Mouse (Mus musculus) heart, postnatal 25 days (tissue): ENCODE results near the gene Aig1. TPM values are rescaled to one million over a fixed set of nuclear protein-coding genes. Genes with fewer than 3 reads are reported as not detected.

ENCODE experiments used
- DNase-seq: peaks from one replicate; pipeline ENCODE4 v3.0.0; 2022; ENCODE audit warnings: low spot score
- intact Hi-C: fragments of 180-260 bp; cut with DNase I; formaldehyde crosslinking; loops from one replicate; pipeline ENCODE4 v1.15.1; 2025
- total RNA-seq, 2 experiments: library from RNA; stranded (reverse); gene quantifications; 2 replicates each; pipeline ENCODE4 v1.2.3; 2021

The Aig1 gene
- total RNA-seq, 2 experiments from 2014 or later, result 56.0 to 57.4 TPM

DNA sequence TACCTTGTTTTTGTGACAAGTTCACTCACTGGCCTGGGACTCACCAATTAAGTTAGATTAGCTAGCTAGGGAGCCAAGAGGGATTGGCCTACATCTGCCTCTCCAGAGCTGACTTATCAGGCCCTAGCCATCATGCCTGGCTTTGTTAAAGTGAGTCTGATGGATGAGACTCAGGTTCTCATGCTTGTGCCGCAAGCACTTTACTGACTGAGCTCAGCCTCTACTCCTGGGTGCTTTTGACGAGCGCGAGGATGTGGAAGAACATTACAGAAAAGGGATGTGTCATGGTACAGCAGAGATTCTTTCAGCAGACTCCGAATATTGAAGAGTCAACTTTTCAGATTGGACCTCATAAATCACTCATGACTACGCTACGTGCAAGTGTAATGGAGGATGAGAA is 12.8 kb downstream of the Aig1 start:
- intact Hi-C loops, result no loop called here
- no peak for DNase-seq

DNA sequence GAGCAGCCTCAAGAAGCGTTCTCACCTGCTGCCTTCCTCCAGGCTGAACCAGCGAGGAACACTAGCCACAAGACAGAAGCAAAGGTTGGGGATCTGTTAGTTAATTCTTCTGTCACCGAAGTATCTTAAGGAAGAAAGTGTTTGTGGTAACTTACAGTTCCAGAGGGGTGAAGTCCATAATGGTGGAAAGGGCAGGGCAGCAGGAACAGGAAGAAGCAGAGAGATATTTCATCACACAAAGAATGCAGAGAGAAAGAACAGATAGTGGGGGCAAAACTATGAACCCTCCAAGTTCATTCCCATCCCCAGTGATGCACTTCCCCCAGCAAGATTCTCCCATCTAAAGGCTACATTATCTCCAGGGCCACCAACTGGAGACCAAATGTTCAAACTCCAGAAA is 13.7 kb downstream of the Aig1 start:
- no peak for DNase-seq
- intact Hi-C loops, result no loop called here

DNA sequence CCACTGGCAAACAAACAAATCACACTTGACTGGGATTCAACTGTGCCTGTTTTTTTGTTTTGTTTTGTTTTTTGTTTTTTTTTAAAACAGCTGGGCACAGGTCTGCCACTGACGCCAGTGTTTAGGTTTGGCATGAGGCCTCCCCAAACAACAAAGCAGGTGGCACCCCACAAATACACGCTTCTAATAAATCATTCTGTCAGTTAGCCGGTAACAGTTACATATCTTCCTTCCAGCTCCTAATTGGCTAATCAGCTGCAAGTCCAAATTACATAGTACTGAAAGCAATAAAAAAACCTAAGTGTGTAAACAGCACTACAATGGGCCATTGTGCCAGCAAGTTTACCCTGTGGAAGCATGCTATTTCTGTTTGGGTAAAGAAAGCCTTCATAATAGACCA is 18.7 kb downstream of the Aig1 start:
- DNase-seq, result no peak
- intact Hi-C loops, result no loop called here

DNA sequence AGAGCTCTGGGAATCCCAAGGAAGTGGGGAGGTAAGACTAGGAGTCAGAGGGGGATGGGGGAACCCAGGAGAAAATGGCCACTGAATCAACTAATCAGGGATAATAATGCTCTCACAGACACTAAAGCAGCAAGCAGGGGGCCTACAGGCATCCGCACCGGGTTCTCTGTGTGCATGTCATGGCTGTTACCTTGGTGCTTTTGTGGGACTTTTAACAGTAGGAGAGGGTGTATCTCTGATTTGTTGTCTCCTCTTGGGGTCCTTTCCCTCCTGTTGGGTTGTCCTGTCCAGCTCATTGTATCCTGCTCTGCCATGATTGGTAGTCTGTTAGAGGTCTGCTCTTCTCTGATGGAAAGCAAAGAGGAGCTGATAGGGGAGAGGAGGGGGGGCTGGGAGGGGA is 19.6 kb downstream of the Aig1 start:
- DNase-seq, result no peak
- intact Hi-C loops, result no loop called here

DNA sequence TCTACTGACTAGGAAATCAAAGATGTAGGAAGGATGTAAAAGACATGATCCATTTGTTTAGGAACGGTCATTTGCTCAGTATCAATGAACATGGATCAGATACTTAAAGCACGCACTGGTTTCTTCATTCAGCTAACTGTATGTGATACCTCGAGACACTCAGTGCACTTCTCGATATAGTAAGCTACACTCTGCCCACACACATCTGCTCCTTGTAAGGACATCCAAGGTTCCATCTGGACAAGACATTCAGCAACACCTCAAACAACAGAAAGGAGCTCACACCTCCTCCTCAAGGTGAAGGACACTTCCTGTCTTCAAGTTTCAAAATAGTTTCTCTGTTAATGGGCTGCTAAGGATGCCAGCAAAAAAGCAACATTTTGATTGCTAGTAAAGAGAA is 23.9 kb downstream of the Aig1 start:
- no peak for DNase-seq
- intact Hi-C loops, result no loop called here

DNA sequence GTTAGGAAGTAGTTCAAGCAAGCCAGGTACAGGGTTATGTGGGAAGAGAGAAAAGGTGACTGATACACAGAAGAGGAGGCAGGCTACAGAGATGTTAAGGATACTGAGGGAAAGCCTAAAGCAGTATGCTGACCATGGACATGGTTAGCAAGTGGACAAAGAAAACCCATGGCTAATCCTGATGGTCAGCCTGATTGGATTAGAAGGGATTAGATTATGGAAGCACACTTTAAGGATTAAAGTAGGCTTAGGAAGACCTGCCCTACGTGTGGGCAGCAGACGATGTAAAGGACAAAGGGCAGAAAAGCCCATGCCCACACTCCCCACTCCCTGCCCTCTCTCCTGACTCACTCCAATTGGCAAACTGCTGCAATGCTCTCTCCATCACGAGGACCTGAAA is 25.0 kb downstream of the Aig1 start:
- DNase-seq, result no peak
- intact Hi-C loops, result no loop called here

DNA sequence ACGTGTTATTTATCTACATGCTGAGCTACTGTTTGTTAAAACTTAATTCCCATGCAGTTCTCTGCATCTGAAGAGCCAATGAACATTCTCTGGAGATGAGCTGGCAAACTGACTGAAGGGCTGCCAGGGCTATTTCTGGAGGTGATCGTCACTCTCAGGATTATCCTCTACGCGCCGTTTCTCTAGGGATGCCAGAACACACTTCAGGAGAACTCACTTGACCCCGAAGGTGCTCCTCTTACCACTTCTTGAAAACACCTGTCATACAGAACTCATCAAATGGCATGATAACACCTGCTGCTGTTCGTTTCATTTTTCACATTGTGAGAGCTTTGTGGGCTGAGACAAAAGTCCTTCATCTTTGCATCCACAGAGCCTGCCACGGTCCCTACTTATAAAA is 25.9 kb downstream of the Aig1 start:
- intact Hi-C loops, result no loop called here
- no peak for DNase-seq

DNA sequence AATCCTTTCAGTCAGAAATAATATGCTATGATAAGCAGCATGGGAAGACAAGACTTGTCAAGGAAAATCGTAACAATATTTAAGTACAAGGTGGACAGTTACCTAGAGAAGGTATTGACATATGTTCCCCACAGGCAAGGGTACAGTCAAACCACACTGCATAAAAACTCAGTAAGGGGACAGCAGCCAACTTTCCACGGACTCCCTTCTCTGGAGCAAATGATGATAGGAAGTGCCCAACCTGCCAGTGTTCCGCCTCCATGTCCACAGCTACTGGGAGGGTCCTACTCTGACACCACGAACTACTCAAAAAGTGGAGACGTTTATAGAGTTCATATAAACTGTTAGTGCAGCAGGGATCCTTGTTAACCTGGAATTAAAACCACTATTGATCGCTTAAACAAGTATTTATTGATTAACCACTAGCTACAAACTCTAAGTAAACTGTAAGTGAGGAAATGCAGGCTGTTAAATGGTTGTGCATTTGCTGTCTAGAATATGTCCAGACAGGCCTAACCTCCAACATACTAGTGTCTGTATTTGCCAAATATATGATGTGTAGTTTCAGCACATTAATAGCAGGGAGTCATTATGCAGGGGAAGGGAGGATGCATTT is 30.2 kb downstream of the Aig1 start:
- intact Hi-C loops, result no loop called here
- DNase-seq, result no peak

DNA sequence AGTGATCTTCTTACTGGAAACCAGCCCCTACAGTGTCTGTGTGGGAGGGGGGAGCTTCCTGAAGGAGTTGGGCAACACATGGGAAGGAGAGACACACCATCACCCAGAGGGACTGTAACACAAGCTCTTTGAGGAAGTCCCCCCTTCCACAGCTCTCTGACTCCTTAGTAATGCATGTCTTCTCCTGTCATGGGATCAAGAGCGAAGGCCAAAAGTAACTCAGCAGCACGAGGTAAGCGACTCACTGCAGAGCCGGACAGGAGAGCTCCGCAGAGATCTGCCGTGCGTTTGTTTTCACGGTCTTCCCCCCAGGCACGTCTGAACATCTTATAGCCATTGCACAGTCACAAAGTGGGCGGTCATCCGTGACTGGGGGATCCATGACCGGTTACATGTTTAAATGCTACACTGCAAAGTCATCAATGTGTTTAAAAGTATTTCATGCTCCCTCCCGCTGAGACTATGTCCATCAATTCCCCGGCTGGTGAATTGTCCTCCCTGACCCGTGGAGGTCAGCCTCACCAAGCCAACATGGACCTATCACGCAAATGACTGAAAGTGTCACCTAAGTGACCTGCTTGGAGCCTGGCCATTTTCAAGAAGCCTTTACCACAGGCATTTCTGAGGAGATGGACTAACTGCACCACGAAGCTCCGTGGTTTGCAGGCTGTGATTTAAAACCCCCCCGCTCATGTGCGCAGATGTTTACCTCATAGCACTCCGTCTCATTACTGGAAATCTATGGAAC is 30.9 kb downstream of the Aig1 start:
- intact Hi-C loops, result no loop called here
- DNase-seq, result no peak

DNA sequence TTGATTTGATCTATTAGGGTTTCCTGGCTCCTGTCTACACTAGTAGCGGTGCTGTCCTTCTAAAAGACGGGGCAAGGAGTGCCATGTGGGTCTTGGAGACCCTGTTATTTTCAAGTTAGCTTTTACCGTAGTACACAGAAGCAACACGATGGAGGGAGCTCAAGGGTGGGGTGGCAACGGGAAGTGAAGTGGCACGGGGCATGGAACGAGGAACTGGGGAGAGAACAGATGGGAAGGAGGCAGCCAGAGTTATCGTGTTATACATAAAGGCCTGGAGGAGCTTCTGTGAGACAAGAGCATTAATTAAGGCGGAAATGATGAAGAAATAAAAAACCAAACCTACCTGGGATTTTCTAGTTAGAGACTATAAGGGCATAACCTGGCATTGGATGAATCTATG is 31.8 kb downstream of the Aig1 start:
- intact Hi-C loops, result no loop called here
- no peak for DNase-seq

DNA sequence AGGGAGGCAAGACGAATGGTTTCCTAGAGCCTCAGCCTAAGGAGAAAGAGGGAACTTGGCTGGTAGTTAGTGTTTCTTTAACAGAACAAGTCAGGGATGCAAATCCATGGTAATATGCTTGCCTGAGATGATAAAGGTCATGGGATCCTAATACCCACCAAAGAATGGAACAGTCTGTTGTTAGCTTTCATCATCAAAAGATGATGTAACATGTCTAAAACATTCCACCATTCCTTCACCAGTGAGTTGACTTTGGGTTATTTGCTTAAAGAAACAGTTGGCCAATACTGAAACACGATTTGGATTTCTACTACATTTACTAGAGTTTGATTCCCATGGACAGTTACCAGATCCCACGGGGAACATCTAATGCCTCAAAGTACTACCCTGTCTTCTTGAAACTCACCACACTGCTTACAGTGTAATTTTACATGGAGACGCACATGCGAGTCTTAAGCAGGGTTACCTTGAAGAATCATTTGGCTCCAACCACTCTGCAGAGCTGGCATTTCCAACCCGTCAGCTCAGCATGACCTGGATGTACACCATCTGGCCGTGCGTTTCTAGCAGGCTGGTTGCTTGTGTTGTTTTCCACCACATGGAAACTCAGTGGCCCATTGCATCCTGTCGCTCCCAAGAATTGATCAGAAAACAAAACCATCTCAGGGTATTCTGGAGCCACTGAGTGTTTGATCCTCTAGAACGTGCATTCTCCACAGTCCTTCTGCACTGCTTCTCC is 32.9 kb downstream of the Aig1 start:
- intact Hi-C loops, result no loop called here

DNA sequence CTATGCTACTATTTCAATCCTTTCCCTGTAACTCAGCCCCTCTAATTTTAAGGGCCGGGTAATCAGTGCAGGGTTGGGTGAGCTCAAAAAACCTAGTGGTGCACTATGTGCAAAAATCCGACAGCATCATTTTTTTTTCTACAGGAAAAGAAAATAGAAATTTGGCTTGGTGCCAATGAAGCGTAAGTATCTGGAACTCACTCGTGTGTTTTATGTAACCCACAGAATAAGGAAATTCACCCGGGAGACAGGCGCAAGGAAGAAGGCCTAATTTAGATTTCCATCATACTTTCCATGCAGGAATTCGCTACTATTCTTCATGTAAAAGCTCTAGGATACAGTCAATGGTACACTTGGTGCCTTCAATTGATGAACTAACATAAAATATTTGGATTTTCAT is 34.7 kb downstream of the Aig1 start:
- intact Hi-C loops, result no loop called here
- no peak for DNase-seq

More for the DNA sequence above, 32.9 kb downstream of the Aig1 start:
- no peak for DNase-seq

DNA sequence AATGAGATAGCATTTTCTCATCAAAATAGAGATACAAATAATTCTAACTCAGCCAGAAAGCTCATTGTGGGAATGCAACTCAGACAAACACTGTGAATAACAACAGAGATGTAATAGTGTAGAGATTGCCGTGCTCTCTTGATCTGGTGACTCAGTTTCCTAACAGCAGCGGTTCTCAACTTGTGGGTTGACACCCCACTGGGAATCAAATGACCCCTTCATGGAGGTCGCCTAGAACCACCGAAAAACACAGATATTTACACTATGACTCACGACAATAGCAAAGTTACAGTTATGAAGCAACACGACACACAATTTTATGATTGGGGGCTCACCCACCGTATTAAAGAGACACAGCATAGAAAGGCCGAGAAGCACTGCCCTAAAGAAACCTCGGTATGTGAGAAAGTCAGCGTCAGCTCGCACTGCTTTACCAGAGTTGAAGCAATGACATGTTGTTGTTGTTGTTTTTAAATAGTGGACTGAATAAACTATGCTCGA is 35.7 kb downstream of the Aig1 start:
- intact Hi-C loops, result no loop called here
- no peak for DNase-seq

DNA sequence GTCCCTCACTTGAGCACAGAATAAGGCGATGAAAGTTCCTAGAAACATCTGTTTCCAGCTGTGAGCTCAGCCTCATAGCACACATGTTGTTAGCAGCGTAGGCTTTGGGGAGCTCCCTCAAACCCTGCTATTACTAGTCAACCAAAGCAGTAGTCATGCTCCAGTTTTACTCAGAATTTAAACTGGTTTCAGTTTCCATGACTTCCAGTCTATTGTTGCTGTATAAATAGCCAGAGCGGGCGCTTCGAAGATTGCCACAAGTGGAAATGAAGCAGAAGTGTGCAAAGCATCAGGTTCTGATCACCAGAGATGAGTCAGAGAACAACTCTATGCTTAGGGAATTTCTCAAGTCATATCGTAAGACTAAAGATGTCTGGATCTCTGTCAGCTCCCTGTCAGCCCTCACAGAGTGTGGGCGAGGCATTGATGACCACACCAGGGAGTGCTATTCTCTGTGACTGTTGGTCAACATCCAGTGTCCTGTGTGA is 36.2 kb downstream of the Aig1 start:
- intact Hi-C loops, result no loop called here
- peak; percentile 19 for DNase-seq

DNA sequence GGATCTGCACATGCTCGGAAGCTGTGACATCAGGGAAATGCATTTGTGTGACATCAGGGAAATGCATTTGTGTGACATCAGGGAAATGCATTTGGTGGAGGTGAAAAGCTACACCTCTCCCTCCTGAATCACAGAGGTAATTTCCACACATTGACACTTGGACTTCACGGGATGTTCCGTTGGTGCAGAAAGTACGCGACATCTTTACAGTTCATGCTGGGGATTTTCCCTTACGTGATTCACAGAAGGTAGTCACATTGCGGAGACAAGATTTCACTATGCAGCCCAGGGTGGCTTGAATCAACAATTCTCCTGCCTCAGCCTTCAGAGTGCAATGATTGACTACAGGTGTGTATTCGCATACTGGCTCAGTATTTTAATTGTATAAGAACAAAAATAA is 41.6 kb downstream of the Aig1 start:
- intact Hi-C loops, result no loop called here
- no peak for DNase-seq

DNA sequence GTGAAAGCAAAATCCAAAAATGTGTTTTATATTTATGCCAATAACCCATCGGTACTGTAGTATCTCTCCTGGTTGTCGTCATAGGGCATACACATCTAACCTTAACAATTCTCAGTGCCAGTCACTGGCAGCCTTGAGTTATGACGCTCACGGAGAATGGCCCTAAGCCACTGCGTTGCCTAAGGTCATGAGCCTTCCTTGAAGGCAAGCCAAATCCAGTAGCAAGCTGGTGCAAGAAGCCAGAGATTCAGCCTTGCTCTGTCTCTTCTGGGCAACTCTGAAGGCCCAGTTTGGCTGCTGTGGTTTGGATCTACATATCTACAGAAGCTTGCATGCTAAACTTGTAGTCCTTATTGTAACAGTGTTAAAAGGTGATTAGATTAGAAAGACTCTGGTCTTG is 55.2 kb downstream of the Aig1 start:
- DNase-seq, result no peak
- intact Hi-C loops, result no loop called here

DNA sequence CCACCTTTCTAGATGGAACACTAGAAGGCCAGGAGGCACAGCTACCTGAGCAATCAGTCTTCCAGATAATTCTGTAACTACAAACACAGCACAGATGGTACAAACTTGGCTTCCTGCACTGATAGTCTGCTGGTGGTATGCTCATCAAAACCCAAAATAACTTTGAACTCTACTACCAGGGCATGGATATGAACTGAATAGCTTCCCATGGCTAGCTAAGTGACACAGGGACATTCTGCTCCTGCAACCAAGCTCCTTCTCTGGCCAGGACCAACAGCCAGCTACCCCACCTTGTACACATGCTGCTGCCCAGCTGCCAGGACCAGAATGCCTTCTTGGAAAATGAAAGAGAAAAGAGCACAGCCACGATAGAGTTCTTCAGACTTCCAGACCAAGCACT is 60.5 kb downstream of the Aig1 start:
- intact Hi-C loops, result no loop called here

DNA sequence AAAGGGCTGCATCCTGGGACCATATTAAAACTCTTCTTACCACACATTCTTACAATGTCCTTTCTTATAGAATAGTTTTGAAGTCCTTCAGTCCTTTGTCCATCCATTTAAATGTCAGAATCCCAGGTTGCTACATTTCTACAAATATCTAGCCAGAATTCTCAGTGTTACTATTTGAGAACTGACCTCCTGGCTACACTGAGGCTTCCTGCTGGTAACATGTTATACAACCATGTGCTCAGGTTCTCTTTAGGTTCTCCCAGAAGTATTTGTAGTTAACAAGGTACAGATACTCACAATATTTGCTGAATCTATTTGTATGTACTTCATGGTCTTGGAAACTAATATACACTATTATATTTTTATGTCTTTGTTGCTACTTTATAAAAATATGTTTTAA is 62.0 kb downstream of the Aig1 start:
- DNase-seq, result no peak
- intact Hi-C loops, result no loop called here

More for the DNA sequence above, 60.5 kb downstream of the Aig1 start:
- no peak for DNase-seq

DNA sequence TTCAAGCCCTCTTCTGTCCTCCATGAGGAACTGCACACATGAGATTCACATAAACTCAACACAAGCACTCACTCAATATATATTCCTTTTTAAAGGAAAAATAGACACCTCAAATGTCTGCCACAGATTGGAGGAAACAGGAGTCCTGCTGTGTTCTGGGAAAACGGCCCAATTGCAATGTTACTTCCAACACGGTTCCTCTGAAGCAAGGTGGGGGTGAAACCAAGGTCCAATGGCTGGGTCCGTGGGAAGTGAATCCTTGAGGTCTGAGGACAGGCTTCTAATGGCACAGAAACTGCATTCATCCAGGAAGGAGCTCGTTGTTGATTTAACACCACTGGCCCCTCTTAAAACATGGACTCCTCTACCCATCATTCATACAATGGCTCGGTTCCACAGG is 67.5 kb downstream of the Aig1 start:
- DNase-seq, result no peak
- intact Hi-C loops, result no loop called here

DNA sequence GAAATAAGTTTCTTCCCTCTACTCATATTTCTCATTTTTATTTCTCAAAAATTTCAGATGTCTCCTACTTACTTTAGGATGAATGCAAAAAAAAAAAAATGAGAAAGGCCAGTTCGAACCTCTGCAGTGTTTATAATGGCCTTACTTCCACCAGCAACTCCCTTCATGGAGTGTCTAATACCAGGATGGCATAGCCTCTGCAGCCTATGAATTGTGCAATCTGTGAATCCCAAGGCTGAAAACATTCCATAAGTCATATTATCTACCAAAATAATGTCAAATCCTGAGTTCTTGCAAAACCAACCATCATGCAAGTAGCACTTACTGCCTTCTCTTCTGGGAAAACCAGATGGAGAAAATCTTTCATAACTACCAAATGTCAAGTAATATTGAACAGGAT is 75.3 kb downstream of the Aig1 start:
- intact Hi-C loops, result no loop called here
- no peak for DNase-seq

DNA sequence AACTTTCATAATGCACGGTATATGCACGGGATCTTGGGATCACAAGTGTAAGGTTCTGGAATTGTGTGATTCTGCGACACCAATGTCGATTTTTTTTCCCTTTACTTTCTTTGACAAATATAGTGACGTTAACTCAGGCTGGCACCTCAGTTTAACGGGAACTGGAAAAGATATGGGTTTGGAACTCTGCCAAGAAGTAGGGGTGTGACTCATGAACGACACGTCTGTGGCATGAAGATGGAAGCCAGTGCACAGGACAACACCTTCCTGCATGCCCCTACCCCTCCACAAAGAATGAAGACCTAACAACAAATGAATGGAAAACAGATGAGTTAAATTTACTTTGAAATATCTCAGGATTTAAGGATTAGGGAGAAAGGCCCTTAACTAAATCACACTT is 76.0 kb downstream of the Aig1 start:
- intact Hi-C loops, result no loop called here
- no peak for DNase-seq
